Mouse (Mus musculus) limb, embryonic 14.5 days (tissue): Measurements from ENCODE around the gene Cdkn1a. TPM values are rescaled to one million over a fixed set of nuclear protein-coding genes. Genes with fewer than 3 reads are reported as not detected.

ENCODE experiments used
- ATAC-seq: fragments of 200-750 bp; cut with Nextera tagmentation; 2 replicates; pipeline ENCODE4 v1.8.0; 2017; ENCODE audit warnings: low read depth, moderate number of reproducible peaks, moderate TSS enrichment; ENCODE audit not compliant: low FRiP score
- DNase-seq: peaks from one replicate; pipeline ENCODE4 v3.0.0-alpha.2; 2015; ENCODE audit warnings: low spot score
- H3K27ac ChIP-seq: fragments of 300-500 bp; sonication (generic); replicated peaks from 2 replicates; pipeline ENCODE4 v1.5.1; 2014; ENCODE audit warnings: low read depth, mild to moderate bottlenecking, low read length, moderate library complexity, mixed read lengths
- H3K27me3 ChIP-seq: fragments of 300-500 bp; sonication (generic); 2 replicates; pipeline ENCODE4 v1.6.1; 2014; ENCODE audit warnings: low read length, mixed read lengths; ENCODE audit not compliant: control insufficient read depth, insufficient read depth
- H3K36me3 ChIP-seq: fragments of 300-500 bp; sonication (generic); 2 replicates; pipeline ENCODE4 v1.6.1; 2014; ENCODE audit warnings: mild to moderate bottlenecking, low read length, moderate library complexity, mixed read lengths; ENCODE audit not compliant: control insufficient read depth, insufficient read depth
- H3K4me1 ChIP-seq: fragments of 300-500 bp; sonication (generic); 2 replicates; pipeline ENCODE4 v1.6.1; 2014; ENCODE audit warnings: antibody characterized with exemption, low read length, mixed read lengths; ENCODE audit not compliant: control insufficient read depth, insufficient read depth
- H3K4me2 ChIP-seq: fragments of 300-500 bp; sonication (generic); replicated peaks from 2 replicates; pipeline ENCODE4 v1.6.1; 2014; ENCODE audit warnings: low read depth, mild to moderate bottlenecking, low read length, moderate library complexity; ENCODE audit not compliant: severe bottlenecking
- H3K4me3 ChIP-seq: fragments of 300-500 bp; sonication (generic); replicated peaks from 2 replicates; pipeline ENCODE4 v1.5.1; 2014; ENCODE audit warnings: low read length
- H3K9ac ChIP-seq: fragments of 300-500 bp; sonication (generic); 2 replicates; pipeline ENCODE4 v1.6.1; 2014; ENCODE audit warnings: mild to moderate bottlenecking, low read depth, low read length, moderate library complexity; ENCODE audit not compliant: severe bottlenecking
- H3K9me3 ChIP-seq: fragments of 300-500 bp; sonication (generic); 2 replicates; pipeline ENCODE4 v1.6.1; 2016; ENCODE audit warnings: low read length; ENCODE audit not compliant: control insufficient read depth
- POLR2A ChIP-seq: fragments of 200-500 bp; IDR thresholded peaks from 2 replicates; pipeline ENCODE4 v1.8.0; 2012; ENCODE audit warnings: inconsistent platforms, mild to moderate bottlenecking, moderate library complexity, borderline replicate concordance; ENCODE audit not compliant: insufficient read depth, insufficient read length; ENCODE audit errors: extremely low read depth
- WGBS: fragments of 180-500 bp; shearing (Covaris S2); extraction: QIAGEN DNeasy Blood & Tissue Kit; methylation state at CpG from one replicate; pipeline ENCODE4 v1.1.7; 2014; 5-methylcytosine and 5-hydroxymethylcytosine counted together
- polyA plus RNA-seq, 2 experiments: library from polyadenylated mRNA; depleted of rRNA in 1 of 2; stranded (reverse) in 1 of 2; unstranded in 1 of 2; fragments of >200 nt; fragmentation: Nextera tagmentation in 1 of 2; extraction: Ambion mirVana in 1 of 2; gene quantifications; 2 replicates each; pipeline versions ENCODE4 v1.2.1 to v1.2.3; 2012 to 2014

Gene Cdkn1a
- polyA plus RNA-seq, 2 experiments = 61.6 to 164 TPM

- H3K9me3 ChIP-seq = no peaks in the 10 kb centered on the region
- H3K36me3 ChIP-seq = peaks cover 29% of the 10 kb centered on the region
- no peak overlapping the region for H3K4me2 ChIP-seq
- no peak for TF ChIP-seq POLR2A
- 71% methylated on average over 5 of the region's 5 CpGs for WGBS
- ATAC-seq (no peak), DNase-seq (no peak)
- H3K4me1 ChIP-seq = peaks cover 12% of the 10 kb centered on the region
- H3K27ac ChIP-seq = no peak overlapping the region
- H3K27me3 ChIP-seq = no peaks in the 10 kb centered on the region
- no peak overlapping the region for H3K9ac ChIP-seq
- H3K4me3 ChIP-seq = no peak overlapping the region
Measured at GRCm38 (mm10) chr17:29049508-29049889, 41.3 kb upstream of the Cdkn1a start.

- no peak overlapping the region for H3K4me2 ChIP-seq
- H3K4me3 ChIP-seq = no peak overlapping the region
- H3K36me3 ChIP-seq = peaks cover 25% of the 10 kb centered on the region
- H3K9ac ChIP-seq = 0 out of 2 replicates have a peak overlapping the region, but pooled peaks have one; percentile 12
- peaks cover 12% of the 10 kb centered on the region for H3K4me1 ChIP-seq
- H3K9me3 ChIP-seq = no peaks in the 10 kb centered on the region
- no peak overlapping the region for H3K27ac ChIP-seq
- H3K27me3 ChIP-seq = no peaks in the 10 kb centered on the region
- no peak for TF ChIP-seq POLR2A
- WGBS = 64% methylated on average over 7 of the region's 7 CpGs
- DNase-seq (no peak), ATAC-seq (no peak)
Measured at GRCm38 (mm10) chr17:29049923-29050322, 40.9 kb upstream of the Cdkn1a start.

- no peak for ATAC-seq
- TF ChIP-seq POLR2A = no peak
- no peaks in the 10 kb centered on the region for H3K9me3 ChIP-seq
- DNase-seq = no peak
- H3K4me3 ChIP-seq = no peak overlapping the region
- H3K4me1 ChIP-seq = peaks cover 14% of the 10 kb centered on the region
- no peak overlapping the region for H3K27ac ChIP-seq
- H3K36me3 ChIP-seq = peaks cover 16% of the 10 kb centered on the region
- H3K27me3 ChIP-seq = no peaks in the 10 kb centered on the region
- 25% methylated on average over 14 of the region's 14 CpGs for WGBS
- no peak overlapping the region for H3K9ac ChIP-seq
- H3K4me2 ChIP-seq = no peak overlapping the region
Measured at GRCm38 (mm10) chr17:29050791-29051190, 40.0 kb upstream of the Cdkn1a start.

- Histone ChIP-seq H3K9me3 (no peaks in the 10 kb centered on the region), H3K27me3 (no peaks in the 10 kb centered on the region), H3K9ac (no peak overlapping the region), H3K36me3 (no peaks in the 10 kb centered on the region), H3K4me1 (peaks cover 34% of the 10 kb centered on the region), H3K4me2 (no peak overlapping the region), H3K27ac (no peak overlapping the region), H3K4me3 (no peak overlapping the region)
- TF ChIP-seq POLR2A = no peak
- no peak for ATAC-seq
- 77% methylated on average over 6 of the region's 6 CpGs for WGBS
- no peak for DNase-seq
Measured at GRCm38 (mm10) chr17:29053067-29053466, 37.7 kb upstream of the Cdkn1a start.

- H3K27ac ChIP-seq = peak overlapping the region; percentile 58; the same call in 1 of the 2 replicates
- peak overlapping the region; percentile 25; the same call in 1 of the 2 replicates for H3K9ac ChIP-seq
- ATAC-seq (no peak), DNase-seq (peak; percentile 77)
- H3K4me1 ChIP-seq = peaks cover 34% of the 10 kb centered on the region
- TF ChIP-seq POLR2A = no peak
- H3K27me3 ChIP-seq = no peaks in the 10 kb centered on the region
- 40% methylated on average over 7 of the region's 7 CpGs for WGBS
- no peaks in the 10 kb centered on the region for H3K36me3 ChIP-seq
- H3K4me2 ChIP-seq = 0 out of 2 replicates have a peak overlapping the region, but pooled peaks have one; percentile 2
- no peak overlapping the region for H3K4me3 ChIP-seq
- H3K9me3 ChIP-seq = no peaks in the 10 kb centered on the region
Measured at GRCm38 (mm10) chr17:29053841-29054240, 36.9 kb upstream of the Cdkn1a start.

- TF ChIP-seq POLR2A = no peak
Measured at GRCm38 (mm10) chr17:29054429-29054828, 36.3 kb upstream of the Cdkn1a start.

More at GRCm38 (mm10) chr17:29054429-29054828, 36.3 kb upstream of the Cdkn1a start:
- Histone ChIP-seq H3K9ac (no peak overlapping the region), H3K4me1 (peaks cover 34% of the 10 kb centered on the region), H3K9me3 (no peaks in the 10 kb centered on the region), H3K4me3 (no peak overlapping the region), H3K4me2 (no peak overlapping the region), H3K27me3 (no peaks in the 10 kb centered on the region), H3K27ac (0 out of 2 replicates have a peak overlapping the region, but pooled peaks have one; percentile 58), H3K36me3 (no peaks in the 10 kb centered on the region)
- 70% methylated on average over 6 of the region's 6 CpGs for WGBS
- ATAC-seq = no peak
- no peak for DNase-seq
